Mouse (Mus musculus): ENCODE measurements at regions not wholly inside any gene's neighbourhood (a gene's known extent, or its start where the extent isn't known, plus 50 kb on each side); places are given as distances from the start of the nearest gene placed in this dataset.
A peak's percentile ranks its signal among the peaks of the same experiment; 100 is the strongest.

- Histone ChIP-seq H3K9ac (ENCODE audit: low read depth, low read length) (no peak overlapping the region), H3K4me3 (ENCODE audit: insufficient read depth, low read depth, low read length) (no peak overlapping the region), H3K27ac (replicated peaks; ENCODE audit: insufficient read depth, low read depth, low read length) (no peak overlapping the region), H3K4me1 (ENCODE audit: control insufficient read depth, insufficient read depth, low read length) (peaks cover 3% of the 10 kb centered on the region), H3K79me2 (ENCODE audit: control insufficient read depth, insufficient read depth, low read length) (no peaks in the 10 kb centered on the region), H3K27me3 (ENCODE audit: control insufficient read depth, insufficient read depth, low read length) (no peaks in the 10 kb centered on the region), H3K36me3 (ENCODE audit: control insufficient read depth, insufficient read depth, low read length) (no peaks in the 10 kb centered on the region)
- TF ChIP-seq POLR2A (IDR thresholded peaks at IDR 0.05; ENCODE audit: extremely low read depth, insufficient read depth, low read length) (no peak), CTCF (IDR thresholded peaks at IDR 0.05; ENCODE audit: low read depth, low read length) (no peak)
- peak; percentile 88 for DNase-seq (ENCODE audit: extremely low read depth, low read depth, low spot score)
- WGBS, result 52% methylated on average over 5 of the region's 5 CpGs
These were observed 260.5 kb upstream of the Maf start for GRCm38 (mm10) chr8:115968121-115968520.

GRCm38 (mm10) chr8:115965981-115966380 lies 258.4 kb upstream of the Maf start:
- Histone ChIP-seq H3K4me3 (ENCODE audit: insufficient read depth, low read depth, low read length) (no peak overlapping the region), H3K79me2 (ENCODE audit: control insufficient read depth, insufficient read depth, low read length) (no peaks in the 10 kb centered on the region), H3K9ac (ENCODE audit: low read depth, low read length) (no peak overlapping the region), H3K27ac (replicated peaks; ENCODE audit: insufficient read depth, low read depth, low read length) (no peak overlapping the region), H3K36me3 (ENCODE audit: control insufficient read depth, insufficient read depth, low read length) (no peaks in the 10 kb centered on the region), H3K4me1 (ENCODE audit: control insufficient read depth, insufficient read depth, low read length) (peaks cover 3% of the 10 kb centered on the region; the same call in 1 of the 2 replicates), H3K27me3 (ENCODE audit: control insufficient read depth, insufficient read depth, low read length) (no peaks in the 10 kb centered on the region)
- DNase-seq (ENCODE audit: extremely low read depth, low read depth, low spot score), result peak; percentile 81
- 43% methylated on average over 7 of the region's 7 CpGs for WGBS
- TF ChIP-seq CTCF (IDR thresholded peaks at IDR 0.05; ENCODE audit: low read depth, low read length) (no peak), POLR2A (IDR thresholded peaks at IDR 0.05; ENCODE audit: extremely low read depth, insufficient read depth, low read length) (no peak)

- no peak for TF ChIP-seq CTCF (IDR thresholded peaks at IDR 0.05; ENCODE audit: low read depth, low read length)
- no peak for TF ChIP-seq POLR2A (IDR thresholded peaks at IDR 0.05; ENCODE audit: extremely low read depth, insufficient read depth, low read length)
- Histone ChIP-seq H3K27ac (replicated peaks; ENCODE audit: insufficient read depth, low read depth, low read length) (no peak overlapping the region), H3K36me3 (ENCODE audit: control insufficient read depth, insufficient read depth, low read length) (no peaks in the 10 kb centered on the region), H3K4me3 (ENCODE audit: insufficient read depth, low read depth, low read length) (no peak overlapping the region), H3K79me2 (ENCODE audit: control insufficient read depth, insufficient read depth, low read length) (no peaks in the 10 kb centered on the region), H3K4me1 (ENCODE audit: control insufficient read depth, insufficient read depth, low read length) (no peaks in the 10 kb centered on the region), H3K9ac (ENCODE audit: low read depth, low read length) (no peak overlapping the region), H3K27me3 (ENCODE audit: control insufficient read depth, insufficient read depth, low read length) (no peaks in the 10 kb centered on the region)
- WGBS, result 38% methylated on average over 5 of the region's 5 CpGs
- peak; percentile 94 for DNase-seq (ENCODE audit: extremely low read depth, low read depth, low spot score)
These were observed 247.8 kb upstream of the Maf start for GRCm38 (mm10) chr8:115955371-115955770.

GRCm38 (mm10) chr8:115953783-115954470 lies 246.3 kb upstream of the Maf start:
- WGBS, result 77% methylated on average over 7 of the region's 7 CpGs

DNA sequence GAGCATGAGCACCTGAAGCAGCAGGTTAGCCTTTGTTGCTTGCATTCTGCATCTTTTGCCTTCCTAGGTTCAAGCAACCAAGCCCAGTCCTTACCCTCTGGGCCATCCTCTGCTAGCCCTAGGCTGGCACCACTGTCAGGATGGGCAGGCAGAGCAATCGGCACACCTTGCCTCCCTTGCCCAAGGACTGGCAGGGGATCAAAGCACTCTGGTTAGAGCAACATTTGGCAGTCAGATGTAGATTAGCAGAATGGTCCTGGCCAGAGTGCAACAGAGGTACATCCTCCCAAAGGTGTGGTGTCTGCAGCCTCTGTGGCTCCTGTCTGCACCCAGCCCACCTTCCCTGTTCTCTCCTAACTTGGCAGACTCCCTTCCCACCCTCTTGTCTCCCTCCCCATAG lies 244.9 kb upstream of the Maf start:
- no peaks in the 10 kb centered on the region for H3K79me2 ChIP-seq (ENCODE audit: control insufficient read depth, insufficient read depth, low read length)
- H3K36me3 ChIP-seq (ENCODE audit: control insufficient read depth, insufficient read depth, low read length), result no peaks in the 10 kb centered on the region
- H3K4me3 ChIP-seq (ENCODE audit: insufficient read depth, low read depth, low read length), result no peak overlapping the region
- H3K9ac ChIP-seq (ENCODE audit: low read depth, low read length), result no peak overlapping the region
- H3K4me1 ChIP-seq (ENCODE audit: control insufficient read depth, insufficient read depth, low read length), result no peaks in the 10 kb centered on the region
- WGBS, result 15% methylated on average over 1 of the region's 1 CpGs
- TF ChIP-seq POLR2A (IDR thresholded peaks at IDR 0.05; ENCODE audit: extremely low read depth, insufficient read depth, low read length) (no peak), CTCF (IDR thresholded peaks at IDR 0.05; ENCODE audit: low read depth, low read length) (no peak)
- H3K27me3 ChIP-seq (ENCODE audit: control insufficient read depth, insufficient read depth, low read length), result no peaks in the 10 kb centered on the region
- no peak overlapping the region for H3K27ac ChIP-seq (replicated peaks; ENCODE audit: insufficient read depth, low read depth, low read length)
- peak; percentile 91 for DNase-seq (ENCODE audit: extremely low read depth, low read depth, low spot score)

More at GRCm38 (mm10) chr8:115953783-115954470, 246.3 kb upstream of the Maf start:
- H3K27ac ChIP-seq (replicated peaks; ENCODE audit: insufficient read depth, low read depth, low read length), result no peak overlapping the region
- no peaks in the 10 kb centered on the region for H3K79me2 ChIP-seq (ENCODE audit: control insufficient read depth, insufficient read depth, low read length)
- no peak overlapping the region for H3K9ac ChIP-seq (ENCODE audit: low read depth, low read length)
- H3K4me1 ChIP-seq (ENCODE audit: control insufficient read depth, insufficient read depth, low read length), result no peaks in the 10 kb centered on the region
- DNase-seq (ENCODE audit: extremely low read depth, low read depth, low spot score), result no peak
- H3K4me3 ChIP-seq (ENCODE audit: insufficient read depth, low read depth, low read length), result no peak overlapping the region
- TF ChIP-seq POLR2A (IDR thresholded peaks at IDR 0.05; ENCODE audit: extremely low read depth, insufficient read depth, low read length) (no peak), CTCF (IDR thresholded peaks at IDR 0.05; ENCODE audit: low read depth, low read length) (no peak)
- no peaks in the 10 kb centered on the region for H3K36me3 ChIP-seq (ENCODE audit: control insufficient read depth, insufficient read depth, low read length)
- H3K27me3 ChIP-seq (ENCODE audit: control insufficient read depth, insufficient read depth, low read length), result no peaks in the 10 kb centered on the region

- Histone ChIP-seq H3K27ac (replicated peaks; ENCODE audit: insufficient read depth, low read depth, low read length) (no peak overlapping the region), H3K36me3 (ENCODE audit: control insufficient read depth, insufficient read depth, low read length) (no peaks in the 10 kb centered on the region), H3K4me1 (ENCODE audit: control insufficient read depth, insufficient read depth, low read length) (no peaks in the 10 kb centered on the region), H3K27me3 (ENCODE audit: control insufficient read depth, insufficient read depth, low read length) (no peaks in the 10 kb centered on the region), H3K4me3 (ENCODE audit: insufficient read depth, low read depth, low read length) (no peak overlapping the region), H3K9ac (ENCODE audit: low read depth, low read length) (no peak overlapping the region), H3K79me2 (ENCODE audit: control insufficient read depth, insufficient read depth, low read length) (no peaks in the 10 kb centered on the region)
- TF ChIP-seq POLR2A (IDR thresholded peaks at IDR 0.05; ENCODE audit: extremely low read depth, insufficient read depth, low read length), result no peak
- no peak for TF ChIP-seq CTCF (IDR thresholded peaks at IDR 0.05; ENCODE audit: low read depth, low read length)
- peak; percentile 54 for DNase-seq (ENCODE audit: extremely low read depth, low read depth, low spot score)
- 91% methylated on average over 2 of the region's 2 CpGs for WGBS
These were observed 241.3 kb upstream of the Maf start for GRCm38 (mm10) chr8:115948916-115949315.

All from liver, adult 2 months (tissue).